Mouse (Mus musculus) mouse embryonic stem cell (cell line): ENCODE data around the gene Ppm1b.

Experiments
- in situ Hi-C, 2 experiments: fragments of 300-500 bp; cut with MboI; formaldehyde crosslinking; loops; 1 replicate in 1 of 2; 3 replicates in 1 of 2; pipeline ENCODE4 v1.14.3; 2019 to 2020; ENCODE audit warnings: low sequenced_read_pairs in 2 of 2, low pct_unique_long_range_greater_than_20kb in 1 of 2, mixed read lengths in 1 of 2; ENCODE audit not compliant: unreplicated experiment in 1 of 2

Gene Ppm1b

GRCm38 (mm10) chr17:85042419-85042818 lies 85.9 kb downstream of the Ppm1b start:
- in situ Hi-C loops = no loop called here

DNA sequence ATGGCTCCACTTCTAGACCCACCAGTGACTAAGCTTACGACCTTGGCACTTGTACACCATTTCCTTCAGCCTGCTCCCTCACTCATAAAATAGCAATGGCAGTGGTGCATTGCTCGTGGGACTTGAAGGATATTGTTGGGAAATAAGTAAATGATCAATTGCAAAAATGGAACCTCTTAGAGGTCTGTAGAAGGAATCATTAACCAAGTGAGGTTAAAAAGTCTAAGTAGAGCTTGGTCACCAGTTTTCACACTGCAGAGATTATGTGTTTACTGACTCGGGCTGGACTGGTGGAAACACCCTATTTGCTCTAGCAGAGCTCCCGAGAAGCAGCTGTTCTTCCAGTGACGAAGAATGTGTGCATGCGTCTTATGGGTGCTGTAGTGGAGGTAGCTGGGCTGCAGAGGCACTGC lies 86.9 kb downstream of the Ppm1b start:
- in situ Hi-C loops = no loop called here

DNA sequence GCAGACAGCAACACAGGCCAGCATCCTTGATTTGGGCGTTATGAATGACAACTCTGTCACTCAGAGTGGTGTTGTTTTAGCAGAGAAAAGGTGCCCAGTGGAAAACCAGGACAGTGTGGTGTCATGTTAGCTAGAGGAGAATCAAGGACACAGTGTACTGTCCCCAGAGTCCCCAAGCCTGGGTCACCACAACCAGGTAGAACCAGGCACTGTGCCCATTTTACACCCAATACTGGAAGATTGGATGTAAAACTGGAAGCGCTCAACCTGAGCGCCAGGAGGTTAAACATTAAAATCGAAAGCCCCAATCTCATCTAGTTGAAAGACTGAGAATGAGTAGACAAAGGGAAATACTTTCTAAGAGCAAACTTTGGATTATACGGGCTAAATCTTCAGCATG lies 87.9 kb downstream of the Ppm1b start:
- in situ Hi-C loops = no loop called here

DNA sequence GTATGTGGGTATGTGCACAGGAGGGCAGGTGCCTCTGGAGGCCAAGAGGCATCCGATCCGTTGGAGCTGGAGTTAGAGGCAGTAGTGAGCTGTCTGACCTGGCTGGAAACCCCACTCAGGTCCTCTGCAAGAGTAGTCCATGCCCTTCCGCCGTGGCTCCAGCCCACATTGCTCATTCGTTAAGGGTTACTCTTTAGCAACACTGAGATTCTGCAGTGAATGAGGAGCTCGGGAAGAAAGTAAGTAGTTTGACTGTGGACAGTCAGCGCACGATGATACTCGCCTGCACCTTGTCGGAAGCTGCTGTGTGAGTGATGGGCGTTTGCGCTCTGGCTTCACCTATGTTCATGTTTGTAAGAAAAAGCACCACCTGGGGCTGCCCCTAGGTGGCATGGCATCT lies 88.6 kb downstream of the Ppm1b start:
- in situ Hi-C loops = no loop called here

DNA sequence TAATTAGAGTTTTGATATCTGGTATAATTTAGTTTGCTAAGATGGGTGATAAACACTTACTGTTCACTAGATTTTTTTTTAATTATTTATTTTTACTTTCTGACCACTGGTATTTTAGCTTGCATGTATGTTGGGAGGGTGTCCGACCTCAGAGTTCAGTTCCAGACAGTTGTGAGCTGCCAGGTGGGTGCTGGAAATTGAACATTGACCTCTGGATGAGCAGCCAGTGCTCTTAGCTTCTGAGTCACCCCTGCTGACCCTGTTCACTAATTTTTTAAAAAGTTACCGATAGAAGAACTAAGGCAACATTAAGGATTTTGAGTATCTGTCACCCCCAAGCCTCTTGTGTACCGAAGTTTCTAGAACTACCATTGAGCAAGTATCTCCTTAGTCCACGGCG lies 91.8 kb downstream of the Ppm1b start:
- in situ Hi-C loops = no loop called here

- in situ Hi-C loops = no loop called here
Observed at GRCm38 (mm10) chr17:85058276-85058675, 101.7 kb downstream of the Ppm1b start.

GRCm38 (mm10) chr17:85059136-85059535 lies 102.6 kb downstream of the Ppm1b start:
- in situ Hi-C loops = no loop called here

DNA sequence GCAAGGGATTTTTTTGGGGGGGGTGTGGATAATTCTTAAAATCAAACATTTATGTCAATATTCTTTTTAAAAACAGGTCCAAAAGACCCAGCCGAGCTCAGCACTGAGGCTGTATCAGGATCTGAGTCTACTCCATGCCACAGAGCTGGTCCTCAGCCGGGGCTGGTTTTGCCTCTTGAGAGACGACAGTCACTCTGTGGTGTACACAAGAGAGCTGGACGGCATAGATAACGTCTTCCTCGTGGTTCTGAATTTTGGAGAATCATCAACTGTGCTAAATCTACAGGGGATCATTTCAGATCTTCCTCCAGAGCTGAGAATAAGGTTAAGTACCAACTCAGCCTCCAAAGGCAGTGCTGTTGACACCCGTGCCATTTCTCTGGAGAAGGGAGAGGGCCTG lies 107.0 kb downstream of the Ppm1b start:
- in situ Hi-C loops = no loop called here

GRCm38 (mm10) chr17:85067331-85067730 lies 110.8 kb downstream of the Ppm1b start:
- in situ Hi-C loops = no loop called here

DNA sequence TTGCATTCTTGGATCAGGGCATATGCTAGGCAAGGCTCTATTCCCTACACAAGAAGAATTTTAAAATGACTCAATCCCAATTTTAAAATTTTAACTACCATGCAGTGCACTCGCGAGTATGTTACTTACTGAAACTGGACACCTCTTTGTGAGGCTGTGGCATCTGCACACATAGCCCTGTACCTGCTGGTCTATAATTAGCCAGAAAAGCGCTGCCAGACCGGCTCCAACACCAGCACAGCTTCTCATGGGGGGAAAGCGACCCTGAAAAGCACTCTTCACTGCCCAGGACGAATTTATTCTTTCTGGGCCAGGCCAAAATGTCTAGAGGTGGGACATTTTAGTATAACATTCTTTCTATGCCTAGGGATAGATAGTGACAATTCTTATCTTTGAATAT lies 114.1 kb downstream of the Ppm1b start:
- in situ Hi-C loops = no loop called here

DNA sequence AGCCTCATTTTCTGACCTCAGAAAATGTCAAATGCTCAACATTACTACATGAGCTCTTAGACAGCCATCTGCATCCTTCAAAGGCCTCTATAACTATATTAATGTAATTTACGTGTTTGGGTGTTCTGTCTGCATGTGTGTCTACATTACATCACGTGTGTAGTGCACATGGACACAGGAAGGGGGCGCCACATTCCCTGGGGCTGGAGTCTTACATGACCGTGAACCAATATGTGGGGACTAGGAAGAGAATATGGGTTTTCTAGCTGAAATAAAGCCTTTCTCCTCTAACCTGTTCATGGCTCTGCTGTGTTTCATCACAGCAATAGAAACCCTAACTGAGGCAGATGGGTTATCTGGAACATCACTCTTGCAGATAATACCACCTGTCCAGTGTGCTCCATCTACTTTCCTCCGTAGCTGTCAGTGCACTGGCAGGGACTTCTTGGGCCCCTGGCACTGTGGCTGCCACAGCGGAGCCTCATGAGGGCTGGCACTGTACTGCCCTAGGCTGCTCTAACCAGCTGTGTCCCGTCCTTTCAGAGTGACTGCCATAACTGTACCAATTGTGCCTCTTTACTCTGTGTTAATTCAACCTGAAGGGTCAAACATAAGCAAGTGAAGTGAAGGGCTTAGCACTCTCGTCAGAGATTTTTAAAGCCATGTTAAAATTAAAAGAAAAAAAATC lies 114.7 kb downstream of the Ppm1b start:
- in situ Hi-C loops = no loop called here

- in situ Hi-C loops = no loop called here
Observed at GRCm38 (mm10) chr17:85072383-85072782, 115.8 kb downstream of the Ppm1b start.

- in situ Hi-C loops = no loop called here
Observed at GRCm38 (mm10) chr17:85073214-85073613, 116.7 kb downstream of the Ppm1b start.
